Mouse (Mus musculus) forebrain, embryonic 15.5 days (tissue): ENCODE results near the gene Spag7. TPM values are rescaled to one million over a fixed set of nuclear protein-coding genes. Genes with fewer than 3 reads are reported as not detected.

Experiments used
- ATAC-seq: fragments of 200-750 bp; cut with Nextera tagmentation; replicated peaks from 2 replicates; pipeline ENCODE4 v1.8.0; 2017; ENCODE audit warnings: mild to moderate bottlenecking, moderate TSS enrichment, moderate library complexity
- H3K27ac ChIP-seq: fragments of 300-500 bp; sonication (generic); replicated peaks from 2 replicates; pipeline ENCODE4 v1.5.1; 2015; ENCODE audit warnings: mild to moderate bottlenecking, inconsistent platforms
- H3K27me3 ChIP-seq: fragments of 300-500 bp; sonication (generic); 2 replicates; pipeline ENCODE4 v1.6.1; 2015; ENCODE audit warnings: inconsistent platforms
- H3K36me3 ChIP-seq: fragments of 300-500 bp; sonication (generic); 2 replicates; pipeline ENCODE4 v1.6.1; 2015; ENCODE audit warnings: mild to moderate bottlenecking, inconsistent platforms
- H3K4me1 ChIP-seq: fragments of 300-500 bp; sonication (generic); 2 replicates; pipeline ENCODE4 v1.6.1; 2015; ENCODE audit warnings: inconsistent platforms
- H3K4me2 ChIP-seq: fragments of 300-500 bp; sonication (generic); replicated peaks from 2 replicates; pipeline ENCODE4 v1.6.1; 2015; ENCODE audit warnings: mild to moderate bottlenecking, inconsistent platforms
- H3K4me3 ChIP-seq: fragments of 300-500 bp; sonication (generic); 2 replicates; pipeline ENCODE4 v1.5.1; 2015; ENCODE audit warnings: mild to moderate bottlenecking, inconsistent platforms
- H3K9ac ChIP-seq: fragments of 300-500 bp; sonication (generic); replicated peaks from 2 replicates; pipeline ENCODE4 v1.6.1; 2015; ENCODE audit warnings: mild to moderate bottlenecking, inconsistent platforms
- H3K9me3 ChIP-seq: fragments of 300-500 bp; sonication (generic); 2 replicates; pipeline ENCODE4 v1.6.1; 2016; ENCODE audit warnings: inconsistent platforms
- WGBS: fragments of 180-500 bp; shearing (Covaris S2); methylation state at CpG from one replicate; pipeline ENCODE4 v1.1.7; 2015; ENCODE audit warnings: mixed read lengths; 5-methylcytosine and 5-hydroxymethylcytosine counted together
- polyA plus RNA-seq: library from polyadenylated mRNA; unstranded; fragments of >200 nt; fragmentation: Nextera tagmentation; extraction: Ambion mirVana; gene quantifications from 2 replicates; pipeline ENCODE4 v1.2.1, GENCODE M21; 2015

The Spag7 gene
- 148 and 153 TPM in 2 replicates for polyA plus RNA-seq

DNA sequence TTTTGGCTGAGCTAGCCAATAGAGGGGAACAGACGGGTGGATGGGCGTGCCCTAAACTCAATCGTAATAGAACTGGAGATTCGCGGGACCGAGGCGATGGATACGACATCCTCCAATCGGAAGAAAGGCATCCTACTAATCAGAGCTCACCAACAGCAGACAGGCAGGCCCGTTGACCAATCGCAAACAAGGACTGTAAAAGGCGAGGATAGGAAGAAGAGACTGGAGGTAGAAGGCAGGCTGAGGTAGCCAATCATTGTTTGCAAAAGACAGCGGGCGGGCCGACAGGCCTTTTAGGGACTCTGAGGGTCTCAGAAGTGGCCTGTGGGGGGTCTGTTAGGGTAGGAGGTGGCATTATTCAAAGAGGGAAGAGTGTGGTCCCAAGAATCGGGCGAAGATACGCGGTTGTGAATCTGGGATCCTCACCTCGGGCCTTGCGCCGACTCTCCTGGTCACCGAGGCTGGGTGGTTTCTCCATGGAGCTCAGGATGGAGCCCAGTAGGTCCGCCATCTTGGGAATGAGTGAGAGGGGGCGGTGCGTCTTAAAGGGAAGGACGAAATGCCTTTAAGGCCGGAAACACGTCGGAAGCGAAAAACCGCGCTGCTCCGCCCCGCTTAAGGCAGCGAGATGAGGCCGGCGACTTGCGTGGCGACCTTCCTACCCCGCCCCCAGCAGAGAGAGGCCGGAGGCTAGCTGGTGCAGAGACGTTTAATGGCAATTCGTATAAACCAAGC, at the start of gene Spag7:
TSS of gene Spag7 (minus strand) at position 646 of the 735 bp plus-strand sequence.
- H3K36me3 ChIP-seq: peaks cover 25% of the 10 kb centered on the region
- no peaks in the 10 kb centered on the region for H3K9me3 ChIP-seq
- H3K27me3 ChIP-seq: no peaks in the 10 kb centered on the region
- peak within 1 kb of the TSS; percentile 94 for H3K4me2 ChIP-seq
- peak within 1 kb of the TSS; percentile 59 for H3K4me3 ChIP-seq
- peak; percentile 97 for ATAC-seq
- WGBS: under 1% methylated on average over 44 of the region's 44 CpGs
- H3K9ac ChIP-seq: peak within 1 kb of the TSS; percentile 70
- H3K27ac ChIP-seq: peak within 1 kb of the TSS; percentile 99
- peaks cover 29% of the 10 kb centered on the region for H3K4me1 ChIP-seq

DNA sequence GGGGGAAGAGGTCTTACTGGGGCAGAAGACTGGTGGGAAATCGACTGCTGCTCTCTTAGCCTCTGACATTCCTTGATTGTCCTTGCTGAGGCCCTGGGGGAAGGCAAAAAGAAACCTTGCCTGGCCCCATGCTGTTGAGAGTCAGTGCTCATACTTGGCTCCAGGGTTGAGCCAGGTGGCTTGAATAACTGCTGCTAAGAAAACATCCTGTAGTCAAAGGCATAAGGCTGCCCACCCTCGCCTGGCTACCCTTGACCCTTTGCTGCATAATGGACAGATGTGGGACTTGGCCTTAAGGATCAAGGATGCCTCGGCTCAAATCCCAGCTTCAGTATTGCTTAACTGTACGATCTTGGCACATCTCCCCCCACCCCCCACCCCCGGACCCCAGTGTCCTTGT, 49.3 kb upstream of the Spag7 start:
- WGBS: 87% methylated on average over 5 of the region's 5 CpGs
- Histone ChIP-seq H3K4me3 (no peak overlapping the region), H3K4me2 (no peak overlapping the region), H3K4me1 (no peaks in the 10 kb centered on the region), H3K9me3 (no peaks in the 10 kb centered on the region), H3K36me3 (peaks cover 47% of the 10 kb centered on the region), H3K27me3 (no peaks in the 10 kb centered on the region), H3K27ac (no peak overlapping the region), H3K9ac (no peak overlapping the region)
- no peak for ATAC-seq

DNA sequence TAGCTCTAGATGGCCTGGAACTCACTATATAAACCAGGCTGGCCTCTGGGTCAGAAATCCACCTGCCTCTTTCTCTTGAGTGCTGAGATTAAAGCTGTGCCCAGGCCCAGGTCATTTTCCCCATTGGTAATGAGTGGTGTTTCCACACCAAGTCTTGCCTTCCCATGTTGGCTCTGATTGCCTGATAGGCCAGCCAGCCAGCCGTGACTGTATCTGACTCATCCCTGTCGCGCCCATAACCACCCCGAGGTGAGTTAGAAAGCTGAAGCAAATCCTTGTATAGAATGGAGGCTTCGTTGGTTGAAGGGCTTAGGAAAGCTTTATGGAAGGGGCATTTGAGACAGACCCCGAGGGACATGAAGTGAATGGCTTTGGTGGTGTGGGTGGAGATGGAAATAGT, 46.6 kb upstream of the Spag7 start:
- no peak overlapping the region for H3K9ac ChIP-seq
- no peak overlapping the region for H3K4me3 ChIP-seq
- WGBS: 94% methylated on average over 6 of the region's 6 CpGs
- no peak for ATAC-seq
- H3K27me3 ChIP-seq: no peaks in the 10 kb centered on the region
- no peak overlapping the region for H3K27ac ChIP-seq
- no peak overlapping the region for H3K4me2 ChIP-seq
- H3K36me3 ChIP-seq: peaks cover 45% of the 10 kb centered on the region
- H3K4me1 ChIP-seq: no peaks in the 10 kb centered on the region
- H3K9me3 ChIP-seq: no peaks in the 10 kb centered on the region

DNA sequence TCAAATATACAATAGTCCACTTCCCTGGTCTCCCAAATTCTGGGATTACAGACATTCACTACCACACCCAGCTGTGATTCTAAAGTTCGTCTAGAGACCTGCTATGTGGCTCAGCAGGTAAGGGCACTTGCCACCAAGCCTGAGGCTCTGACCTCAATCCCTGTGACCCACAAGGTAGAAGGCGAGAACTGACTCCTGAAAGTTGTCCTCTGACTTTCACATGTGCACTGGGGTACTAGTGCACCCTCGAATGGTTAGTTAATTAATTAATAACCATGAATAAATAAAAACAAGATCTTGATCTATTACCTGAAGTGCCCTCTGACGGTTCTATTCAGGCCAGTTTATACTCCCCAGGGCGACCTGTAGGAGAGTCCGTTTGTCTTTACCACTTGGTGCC, 44.0 kb upstream of the Spag7 start:
- 87% methylated on average over 6 of the region's 6 CpGs for WGBS
- Histone ChIP-seq H3K4me3 (no peak overlapping the region), H3K4me1 (no peaks in the 10 kb centered on the region), H3K9ac (no peak overlapping the region), H3K27ac (no peak overlapping the region), H3K27me3 (no peaks in the 10 kb centered on the region), H3K36me3 (peaks cover 31% of the 10 kb centered on the region), H3K4me2 (no peak overlapping the region), H3K9me3 (no peaks in the 10 kb centered on the region)
- ATAC-seq: no peak

DNA sequence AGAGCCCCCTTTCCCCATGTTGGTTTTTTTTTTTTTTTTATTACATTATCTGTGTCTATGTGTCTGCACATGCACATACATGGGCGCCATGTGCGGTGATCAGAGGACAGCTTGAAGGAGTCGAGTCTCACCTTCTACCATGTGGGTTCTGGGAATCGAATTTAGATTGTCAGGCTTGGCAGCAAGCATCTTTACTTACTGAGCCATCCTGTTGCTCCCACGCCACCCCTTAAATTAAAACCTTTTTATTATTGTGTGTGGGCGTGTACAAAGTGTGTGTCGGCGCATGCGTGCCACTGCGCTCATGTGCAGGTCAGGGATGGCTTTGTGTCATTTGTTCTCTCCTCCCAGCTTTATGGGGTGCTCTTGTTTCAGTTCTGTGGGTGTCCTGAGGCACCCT, 41.8 kb upstream of the Spag7 start:
- 94% methylated on average over 10 of the region's 10 CpGs for WGBS
- no peak overlapping the region for H3K9ac ChIP-seq
- no peak overlapping the region for H3K4me3 ChIP-seq
- ATAC-seq: no peak
- H3K9me3 ChIP-seq: no peaks in the 10 kb centered on the region
- no peaks in the 10 kb centered on the region for H3K4me1 ChIP-seq
- H3K27me3 ChIP-seq: no peaks in the 10 kb centered on the region
- no peak overlapping the region for H3K27ac ChIP-seq
- H3K36me3 ChIP-seq: peaks cover 43% of the 10 kb centered on the region
- no peak overlapping the region for H3K4me2 ChIP-seq

DNA sequence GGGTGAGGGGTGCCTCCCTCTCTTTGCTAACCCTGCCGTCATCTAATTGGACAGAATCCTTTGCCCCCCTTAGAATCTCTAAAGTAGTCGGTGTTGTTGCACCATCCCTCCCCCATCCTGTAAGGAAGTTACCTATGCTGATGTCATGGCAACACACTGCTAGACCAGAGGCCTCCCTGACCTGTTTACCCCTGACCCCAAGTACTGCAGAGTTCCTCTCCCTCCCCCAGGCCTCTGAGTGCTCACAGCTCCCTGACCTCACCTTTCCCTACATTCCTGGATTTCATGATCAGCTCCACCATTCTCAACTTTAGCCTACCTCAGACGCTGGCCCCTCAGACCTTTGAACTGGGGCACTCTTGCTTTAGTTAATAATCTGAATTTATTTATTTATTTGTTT, 36.9 kb upstream of the Spag7 start:
- no peak overlapping the region for H3K4me3 ChIP-seq
- no peak overlapping the region for H3K27ac ChIP-seq
- H3K27me3 ChIP-seq: no peaks in the 10 kb centered on the region
- H3K9ac ChIP-seq: no peak overlapping the region
- H3K36me3 ChIP-seq: peaks cover 53% of the 10 kb centered on the region
- H3K4me2 ChIP-seq: no peak overlapping the region
- peaks cover 17% of the 10 kb centered on the region for H3K4me1 ChIP-seq
- no peak for ATAC-seq
- no peaks in the 10 kb centered on the region for H3K9me3 ChIP-seq
- WGBS: 91% methylated on average over 3 of the region's 3 CpGs

DNA sequence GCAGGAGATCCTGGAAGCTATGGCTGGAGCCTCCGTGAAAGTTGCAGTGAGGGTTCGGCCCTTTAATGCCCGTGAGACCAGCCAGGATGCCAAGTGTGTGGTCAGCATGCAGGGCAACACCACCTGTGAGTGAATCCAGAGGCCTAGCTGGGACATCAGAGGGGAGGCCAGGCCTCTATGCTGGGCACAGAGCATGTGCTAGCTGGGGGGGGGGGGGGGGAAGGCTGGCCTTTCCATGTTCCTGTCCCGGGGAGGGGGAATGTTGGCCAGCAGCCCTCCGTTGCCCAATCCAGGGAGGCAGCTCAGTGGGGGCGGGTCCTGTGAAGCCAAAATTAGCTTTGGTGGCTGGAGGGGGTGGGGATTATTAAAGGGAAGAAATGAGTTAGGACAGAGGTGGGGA, 33.6 kb upstream of the Spag7 start:
- H3K4me3 ChIP-seq: no peak overlapping the region
- H3K4me1 ChIP-seq: peaks cover 27% of the 10 kb centered on the region
- WGBS: 82% methylated on average over 6 of the region's 6 CpGs
- H3K27ac ChIP-seq: no peak overlapping the region
- H3K4me2 ChIP-seq: no peak overlapping the region
- peaks cover 39% of the 10 kb centered on the region for H3K36me3 ChIP-seq
- H3K9ac ChIP-seq: no peak overlapping the region
- no peaks in the 10 kb centered on the region for H3K27me3 ChIP-seq
- H3K9me3 ChIP-seq: no peaks in the 10 kb centered on the region
- ATAC-seq: no peak

DNA sequence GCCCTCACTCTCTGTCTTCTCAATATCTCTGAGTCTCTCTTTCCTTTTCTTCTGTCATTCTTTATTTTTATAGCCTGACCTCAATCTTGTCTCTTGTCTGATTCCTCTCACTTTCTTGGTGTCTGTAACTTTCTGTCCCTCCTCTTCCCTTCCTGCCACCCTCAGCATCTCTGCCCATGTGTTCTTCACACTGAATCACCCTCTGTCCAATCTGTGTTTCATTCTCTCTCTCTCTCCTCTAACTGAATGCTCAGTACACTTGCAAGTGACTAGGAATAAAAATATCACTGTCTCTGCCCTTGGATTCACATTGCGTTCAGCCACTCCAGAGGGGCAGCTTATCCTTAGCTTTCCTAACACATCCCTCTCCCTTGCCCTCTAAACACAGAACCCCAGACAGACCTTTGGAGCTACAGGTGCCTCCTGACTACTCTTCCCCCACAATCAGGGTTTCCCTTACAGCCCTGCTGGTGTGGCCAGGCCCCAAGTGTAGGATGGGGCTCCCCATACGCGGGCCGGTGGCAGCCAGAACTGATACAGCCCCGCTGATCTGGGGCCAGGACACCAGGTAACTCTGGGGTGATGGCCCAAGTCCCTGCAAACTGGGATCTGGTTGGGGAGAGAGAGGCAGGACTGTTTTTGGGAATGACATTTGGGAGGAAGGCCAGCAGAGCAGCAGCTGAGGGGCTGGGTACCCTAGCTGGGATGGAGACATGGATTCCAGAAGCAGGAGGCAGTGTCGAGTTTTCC, 32.9 kb upstream of the Spag7 start:
- H3K4me2 ChIP-seq: peak overlapping the region; percentile 84; the same call in 1 of the 2 replicates
- H3K36me3 ChIP-seq: peaks cover 33% of the 10 kb centered on the region
- H3K4me3 ChIP-seq: 0 out of 2 replicates have a peak overlapping the region, but pooled peaks have one; percentile 96
- H3K9ac ChIP-seq: peak overlapping the region; percentile 92; the same call in 1 of the 2 replicates
- peaks cover 27% of the 10 kb centered on the region for H3K4me1 ChIP-seq
- H3K27ac ChIP-seq: no peak overlapping the region
- WGBS: 80% methylated on average over 6 of the region's 6 CpGs
- no peaks in the 10 kb centered on the region for H3K9me3 ChIP-seq
- no peak for ATAC-seq
- no peaks in the 10 kb centered on the region for H3K27me3 ChIP-seq

DNA sequence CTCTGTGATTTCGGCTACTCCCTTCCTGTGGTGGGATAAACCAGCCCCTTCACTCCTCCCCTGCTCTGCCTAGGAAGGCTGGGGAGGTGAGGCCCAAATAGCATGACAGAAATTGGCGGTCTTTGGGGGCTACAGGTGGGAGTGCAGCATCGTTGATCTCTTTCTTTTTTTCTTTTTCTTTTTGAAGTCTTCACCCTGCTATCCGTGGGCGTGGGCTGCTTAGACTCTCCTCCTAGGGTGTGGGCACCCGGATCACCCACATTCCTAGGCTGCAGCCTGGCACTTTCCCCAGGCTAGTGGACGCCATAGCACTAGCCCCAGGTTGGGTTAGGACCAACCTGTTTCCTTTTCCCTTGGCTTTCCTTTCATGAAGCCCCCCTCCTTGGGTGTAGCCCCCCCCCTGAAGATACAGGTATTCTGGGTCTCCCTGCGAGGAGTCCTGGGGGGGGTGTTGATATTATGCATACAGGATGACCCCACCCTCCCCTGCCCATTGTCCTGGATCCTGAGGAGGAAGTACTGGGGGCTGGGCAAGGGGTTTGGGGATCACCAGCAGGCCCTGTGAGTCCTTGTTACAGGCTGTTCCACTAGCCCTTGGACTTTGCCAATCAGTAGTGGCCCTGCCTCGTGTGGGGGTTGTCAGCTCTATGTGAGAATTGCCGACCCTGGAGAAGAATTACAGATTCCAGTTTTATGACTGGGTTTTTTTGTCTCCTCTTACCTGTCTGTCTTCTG, 32.2 kb upstream of the Spag7 start:
- WGBS: 16% methylated on average over 10 of the region's 10 CpGs
- Histone ChIP-seq H3K27ac (peak overlapping the region; percentile 91; the same call in 1 of the 2 replicates), H3K36me3 (peaks cover 26% of the 10 kb centered on the region), H3K27me3 (no peaks in the 10 kb centered on the region), H3K4me1 (peaks cover 27% of the 10 kb centered on the region), H3K9me3 (no peaks in the 10 kb centered on the region), H3K4me3 (peak overlapping the region; percentile 96), H3K4me2 (peak overlapping the region; percentile 84), H3K9ac (peak overlapping the region; percentile 92)
- no peak for ATAC-seq

DNA sequence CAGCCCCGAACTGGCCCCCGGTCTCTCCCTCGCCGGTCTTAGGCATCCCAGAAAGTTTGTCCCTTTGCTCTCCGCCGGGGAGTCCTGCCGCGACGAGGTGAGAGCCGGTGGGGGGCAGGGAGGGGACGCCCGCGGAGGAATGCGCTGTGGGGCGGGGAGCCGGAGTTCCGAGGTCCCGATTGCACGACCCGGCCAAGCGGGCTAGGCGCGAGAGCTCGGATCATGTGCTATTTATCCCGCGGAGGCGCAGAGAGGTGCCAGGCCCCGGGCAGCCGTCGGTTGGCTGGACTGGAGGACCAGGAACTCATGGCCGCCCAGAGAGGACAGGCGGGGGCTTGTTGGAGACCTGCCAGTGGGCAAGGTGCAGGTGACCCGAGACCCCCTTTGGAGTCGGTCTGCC, 31.4 kb upstream of the Spag7 start:
- H3K4me2 ChIP-seq: peak overlapping the region; percentile 84

DNA sequence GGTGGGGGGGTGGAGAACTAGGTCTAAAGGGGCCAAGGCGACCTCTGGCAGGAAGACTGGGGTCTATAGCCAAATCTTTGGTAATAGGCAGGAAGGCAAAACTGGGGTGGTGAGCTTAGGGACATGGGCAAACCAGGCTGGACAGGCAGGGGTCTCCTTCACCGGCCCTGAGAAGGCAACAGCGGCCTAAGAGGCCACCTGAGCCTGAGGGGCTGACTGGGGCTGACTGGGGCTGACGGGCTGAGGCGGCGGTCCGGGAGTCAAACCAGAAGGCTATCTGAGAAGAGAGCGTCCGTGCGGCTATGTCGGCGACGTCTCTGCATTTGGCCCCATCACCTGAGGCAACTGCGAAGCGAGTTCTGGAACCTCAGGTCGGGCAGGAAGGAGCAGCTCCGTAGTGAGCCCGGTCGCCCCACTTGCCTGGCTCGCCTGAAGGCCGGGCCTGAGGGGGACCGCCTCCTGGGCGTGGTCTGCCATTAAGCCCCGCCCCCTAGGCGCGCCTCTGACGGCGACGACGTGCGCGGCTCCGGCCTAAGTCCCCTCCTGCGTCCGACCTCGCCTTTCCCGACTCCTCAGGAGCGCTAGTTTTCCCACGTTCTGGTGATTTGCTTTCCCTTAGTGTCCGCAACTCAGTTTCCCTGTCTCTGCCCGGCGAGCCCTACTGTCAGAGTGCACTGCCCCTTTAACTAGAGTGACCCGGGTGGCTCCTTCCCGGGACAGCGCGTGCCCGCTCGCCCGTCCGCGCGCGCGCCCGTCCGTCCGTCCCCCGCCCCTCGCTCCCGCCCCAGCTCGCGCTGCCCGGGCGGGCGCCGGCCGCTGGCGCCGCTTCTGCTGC, 30.7 kb upstream of the Spag7 start, which contains the start of the genes Inca1 and Kif1c:
TSS of gene Inca1 (minus strand) at position 434 of the 835 bp plus-strand sequence.
TSS of gene Kif1c (plus strand) at position 827 of the 835 bp plus-strand sequence.
- Histone ChIP-seq H3K9me3 (no peaks in the 10 kb centered on the region), H3K36me3 (peaks cover 13% of the 10 kb centered on the region; the same call in 1 of the 2 replicates), H3K27me3 (no peaks in the 10 kb centered on the region), H3K27ac (peak within 1 kb of the TSS; percentile 91), H3K4me1 (peaks cover 27% of the 10 kb centered on the region), H3K4me3 (peak within 1 kb of the TSS; percentile 96), H3K9ac (peak within 1 kb of the TSS; percentile 92), H3K4me2 (peak within 1 kb of the TSS; percentile 84)
- under 1% methylated on average over 68 of the region's 69 CpGs for WGBS
- peak; percentile 96 for ATAC-seq

More for the DNA sequence above, 31.4 kb upstream of the Spag7 start:
- Histone ChIP-seq H3K9ac (peak overlapping the region; percentile 92), H3K9me3 (no peaks in the 10 kb centered on the region), H3K27ac (peak overlapping the region; percentile 91), H3K27me3 (no peaks in the 10 kb centered on the region), H3K36me3 (peaks cover 18% of the 10 kb centered on the region), H3K4me1 (peaks cover 27% of the 10 kb centered on the region), H3K4me3 (peak overlapping the region; percentile 96)
- ATAC-seq: peak; percentile 53
- under 1% methylated on average over 34 of the region's 34 CpGs for WGBS
